Mouse (Mus musculus): ENCODE measurements around the gene Pnpla7.

GRCm38 (mm10) chr2:25034994-25035393, 59.2 kb downstream of the Pnpla7 start:
- no peak for TF ChIP-seq CTCF (IDR thresholded peaks at IDR 0.05; ENCODE audit: extremely low read depth, insufficient read depth, insufficient read length, insufficient replicate concordance)
- TF ChIP-seq POLR2A (IDR thresholded peaks at IDR 0.05; ENCODE audit: low read depth, low read length): no peak

Measured in spleen, adult 2 months (tissue).